Comparison of ENCODE assay signal across 7 mouse cellular contexts in the genomic region with DNA sequence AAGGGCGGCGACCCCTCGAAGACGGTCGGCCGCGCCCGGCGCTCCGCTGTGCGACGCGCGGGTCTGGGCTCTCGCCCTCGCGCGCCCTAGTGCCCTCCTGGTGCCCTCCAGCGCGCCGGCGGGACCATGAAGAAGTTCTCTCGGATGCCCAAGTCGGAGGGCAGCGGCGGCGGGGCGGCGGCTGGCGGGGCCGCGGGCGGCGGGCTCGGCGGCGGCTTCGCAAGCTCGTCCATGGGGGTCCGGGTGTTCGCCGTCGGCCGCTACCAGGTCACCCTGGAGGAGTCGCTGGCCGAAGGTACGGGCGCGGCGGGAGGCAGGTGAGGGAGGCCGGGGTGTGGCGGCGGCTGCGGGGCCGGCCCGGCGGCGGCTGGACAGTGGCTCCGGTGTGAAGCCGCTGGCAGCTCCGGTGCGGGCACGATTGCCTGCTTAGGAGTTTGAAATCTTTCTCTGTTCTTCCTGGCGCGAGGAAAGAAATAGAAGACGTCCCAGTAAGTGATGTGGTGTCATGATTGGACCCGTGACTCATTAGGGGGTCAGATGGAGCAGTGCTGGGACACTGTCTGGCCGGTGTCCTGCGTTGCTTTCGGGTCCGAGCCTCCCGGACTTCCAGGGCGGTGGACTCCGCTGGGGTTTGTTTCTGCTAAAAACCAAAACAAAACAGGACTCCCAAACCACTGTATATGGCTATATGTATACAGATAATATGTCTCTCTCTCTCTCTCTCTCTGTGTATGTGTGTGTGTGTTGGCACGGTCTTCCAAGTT. TPM values are rescaled to one million over a fixed set of nuclear protein-coding genes. Genes with fewer than 3 reads are reported as not detected.
DNase-seq lines count a peak whose midpoint lies in the region; ATAC-seq and TF ChIP-seq lines count a peak whose summit lies in the region.

No protein-coding gene starts in this region.

- under 1% methylated on average over 74 of the region's 75 CpGs for WGBS in embryonic facial prominence, embryonic 12.5 days
- WGBS in heart, adult 2 months, result under 1% methylated on average over 73 of the region's 75 CpGs
- WGBS in lung, postnatal 0 days, result under 1% methylated on average over 56 of the region's 75 CpGs

- H3K4me2 ChIP-seq in embryonic facial prominence, embryonic 12.5 days (replicated peaks), result peak overlapping the region; percentile 81
- peak overlapping the region; percentile 84 for H3K4me2 ChIP-seq in lung, postnatal 0 days (replicated peaks; ENCODE audit: low read depth, low read length)

- H3K9ac ChIP-seq in ES-E14 (ENCODE audit: insufficient read depth, low read depth, low read length, poor library complexity, severe bottlenecking), result peak overlapping the region; percentile 82
- peak overlapping the region; percentile 85 for H3K9ac ChIP-seq in embryonic facial prominence, embryonic 12.5 days
- peak overlapping the region; percentile 85 for H3K9ac ChIP-seq in heart, adult 2 months (ENCODE audit: low read depth, low read length)
- peak overlapping the region; percentile 87 for H3K9ac ChIP-seq in lung, postnatal 0 days (replicated peaks; ENCODE audit: low read depth)

- ATAC-seq in embryonic facial prominence, embryonic 12.5 days (ENCODE audit: insufficient number of reproducible peaks, insufficient read depth, low FRiP score, low TSS enrichment), result peak; percentile 16; the same call in 1 of the 2 replicates
- peak; percentile 22 for ATAC-seq in lung, postnatal 0 days

- no peak for TF ChIP-seq CTCF in heart, adult 2 months (IDR thresholded peaks at IDR 0.05)
- TF ChIP-seq CTCF in lung, postnatal 0 days (IDR thresholded peaks at IDR 0.05), result no peak

- H3K36me3 ChIP-seq in ES-E14 (ENCODE audit: control insufficient read depth, insufficient read depth, low read length, poor library complexity, severe bottlenecking), result no peaks in the 10 kb centered on the region
- H3K36me3 ChIP-seq in embryonic facial prominence, embryonic 12.5 days, result no peaks in the 10 kb centered on the region
- H3K36me3 ChIP-seq in heart, adult 2 months (ENCODE audit: control insufficient read depth, insufficient read depth, low read length), result no peaks in the 10 kb centered on the region
- H3K36me3 ChIP-seq in lung, postnatal 0 days (ENCODE audit: insufficient read depth, low read length), result no peaks in the 10 kb centered on the region

- H3K9me3 ChIP-seq in ES-E14 (ENCODE audit: control insufficient read depth, insufficient read depth, low read depth, low read length), result no peaks in the 10 kb centered on the region
- no peaks in the 10 kb centered on the region for H3K9me3 ChIP-seq in embryonic facial prominence, embryonic 12.5 days
- H3K9me3 ChIP-seq in lung, postnatal 0 days (ENCODE audit: low read length), result no peaks in the 10 kb centered on the region

- 0 out of 2 replicates have a peak, but pooled peaks cover 1% of the 10 kb centered on the region for H3K79me2 ChIP-seq in heart, adult 2 months (replicated peaks; ENCODE audit: control insufficient read depth, insufficient read depth, low read length)

- 0 out of 4 replicates have a peak, but pooled peaks cover 0 to 2% of the 10 kb centered on the region in 2 experiments for H3K4me1 ChIP-seq in ES-E14 (ENCODE audit: control insufficient read depth in 2 of 2, insufficient read depth in 2 of 2, low read length in 2 of 2, poor library complexity in 1 of 2)
- peaks cover 16% of the 10 kb centered on the region; the same call in 1 of the 2 replicates for H3K4me1 ChIP-seq in embryonic facial prominence, embryonic 12.5 days
- H3K4me1 ChIP-seq in heart, adult 2 months (ENCODE audit: control insufficient read depth, insufficient read depth, low read length), result peaks cover 8% of the 10 kb centered on the region
- no peaks in the 10 kb centered on the region; the same call in 1 of the 2 replicates for H3K4me1 ChIP-seq in lung, postnatal 0 days (ENCODE audit: insufficient read depth, low read depth, low read length)

- no peak for DNase-seq in ES-E14 (ENCODE audit: low read depth, low spot score)
- DNase-seq in adrenal gland, adult 8-10 months, result peak; percentile 49
- DNase-seq in heart, adult 2 months, result peak in 1 of 2 experiments; percentile 80
- peak; percentile 53 for DNase-seq in kidney, adult 9 months
- peak; percentile 70 for DNase-seq in lung, postnatal 0 days (ENCODE audit: low spot score)
- DNase-seq in retina, embryonic 14.5 days (ENCODE audit: low spot score), result peak; percentile 38

- in situ Hi-C loops in ES-E14 (cut with MboI; ENCODE audit: low sequenced_read_pairs in 2 of 2, unreplicated experiment in 2 of 2), result no loop called here

- peak overlapping the region; percentile 68 to 94 for H3K4me3 ChIP-seq in ES-E14 (ENCODE audit: insufficient read depth in 1 of 2, low read depth in 1 of 2, low read length in 2 of 2, poor library complexity in 1 of 2, severe bottlenecking in 1 of 2)
- H3K4me3 ChIP-seq in embryonic facial prominence, embryonic 12.5 days, result peak overlapping the region; percentile 83
- H3K4me3 ChIP-seq in heart, adult 2 months, result peak overlapping the region; percentile 92
- peak overlapping the region; percentile 91 for H3K4me3 ChIP-seq in lung, postnatal 0 days (ENCODE audit: low read depth, low read length)

- H3K27ac ChIP-seq in ES-E14 (ENCODE audit: insufficient read depth, low read depth, low read length, poor library complexity, severe bottlenecking), result no peak overlapping the region
- peak overlapping the region; percentile 89 for H3K27ac ChIP-seq in embryonic facial prominence, embryonic 12.5 days
- peak overlapping the region; percentile 87 for H3K27ac ChIP-seq in heart, adult 2 months
- peak overlapping the region; percentile 97 for H3K27ac ChIP-seq in lung, postnatal 0 days (ENCODE audit: low read length)

- no peak for TF ChIP-seq POLR2A in heart, adult 2 months (IDR thresholded peaks at IDR 0.05; ENCODE audit: insufficient read depth, low read depth, low read length)

- intact Hi-C loops in heart, adult 2 months (cut with DNase I), result loop anchor here (1.0 to 10.0 kb wide), 5 partner anchors 57 to 206 kb away; a partner anchor contains a TSS

- H3K27me3 ChIP-seq in embryonic facial prominence, embryonic 12.5 days, result no peaks in the 10 kb centered on the region
- H3K27me3 ChIP-seq in heart, adult 2 months (ENCODE audit: control insufficient read depth, insufficient read depth, low read length), result no peaks in the 10 kb centered on the region
- H3K27me3 ChIP-seq in lung, postnatal 0 days (replicated peaks; ENCODE audit: insufficient read depth, low read length), result no peaks in the 10 kb centered on the region

- no peak for TF ChIP-seq EP300 in heart, adult 2 months (IDR thresholded peaks at IDR 0.05; ENCODE audit: insufficient read depth, low read depth, low read length)
- no peak for TF ChIP-seq EP300 in lung, postnatal 0 days (IDR thresholded peaks at IDR 0.05)

TF ChIP-seq in ES-E14, 5 proteins besides CTCF, POLR2A, EP300 and RAD21:
- TF ChIP-seq CHD2 (IDR thresholded peaks at IDR 0.05; ENCODE audit: low read depth, low read length) (no peak), MAFK (IDR thresholded peaks at IDR 0.05; ENCODE audit: insufficient read depth, low read depth, low read length) (no peak)

RNA-seq across cellular contexts. Expression of a gene that starts 0.5 kb away (rescaled TPM):
- 4.7 and 7.1 TPM in 2 replicates for total RNA-seq in ES-E14 (2012; rRNA removed)
- total RNA-seq in adrenal gland, adult 8-10 months (2022), result 10 to 100 TPM; 21.9 to 35.4 (median 29.1) TPM
- polyA plus RNA-seq in embryonic facial prominence, embryonic 12.5 days (2016; fragmentation: Nextera tagmentation; extraction: Ambion mirVana), result 9.9 and 11.4 TPM in 2 replicates
- 1 to 10 TPM; 6.7 to 8.4 TPM for total RNA-seq in heart, adult 2 months (2021)
- 2.9 and 3.6 TPM in 2 replicates for polyA plus RNA-seq in heart, adult 2 months (2012; rRNA removed)
- polyA plus RNA-seq in lung, postnatal 0 days (2015; fragmentation: Nextera tagmentation; extraction: Ambion mirVana), result 16.5 and 17.3 TPM in 2 replicates
